Mouse (Mus musculus) kidney, postnatal 4 days (tissue): ENCODE measurements around the gene Vps37c.

ENCODE experiments used
- DNase-seq, 2 experiments: peaks; one replicate each; pipeline ENCODE4 v3.0.0; 2021; ENCODE audit warnings: mixed read lengths in 2 of 2

Gene Vps37c

GRCm38 (mm10) chr19:10689470-10690166 is 1.1 kb downstream of the Vps37c start:
- no peak for DNase-seq

- no peak for DNase-seq
Measured at GRCm38 (mm10) chr19:10690336-10690735, 1.8 kb downstream of the Vps37c start.

GRCm38 (mm10) chr19:10691121-10691520 is 2.6 kb downstream of the Vps37c start:
- no peak for DNase-seq

GRCm38 (mm10) chr19:10691660-10692059 is 3.1 kb downstream of the Vps37c start:
- no peak for DNase-seq

GRCm38 (mm10) chr19:10692361-10692760 is 3.8 kb downstream of the Vps37c start:
- no peak for DNase-seq

- DNase-seq: no peak
Measured at GRCm38 (mm10) chr19:10693926-10694682, 5.6 kb downstream of the Vps37c start.

GRCm38 (mm10) chr19:10695801-10696200 is 7.3 kb downstream of the Vps37c start:
- no peak for DNase-seq

GRCm38 (mm10) chr19:10698131-10698991 is 9.8 kb downstream of the Vps37c start:
- peak in 1 of 2 experiments; percentile 44 for DNase-seq

GRCm38 (mm10) chr19:10699851-10700250 is 11.3 kb downstream of the Vps37c start:
- DNase-seq: no peak

GRCm38 (mm10) chr19:10701013-10701726 is 12.6 kb downstream of the Vps37c start:
- DNase-seq: no peak

GRCm38 (mm10) chr19:10702125-10702524 is 13.6 kb downstream of the Vps37c start:
- no peak for DNase-seq

GRCm38 (mm10) chr19:10703470-10703869 is 14.9 kb downstream of the Vps37c start:
- DNase-seq: no peak

GRCm38 (mm10) chr19:10707087-10707875 is 18.7 kb downstream of the Vps37c start:
- no peak for DNase-seq

- DNase-seq: no peak
Measured at GRCm38 (mm10) chr19:10707881-10708280, 19.3 kb downstream of the Vps37c start.

- no peak for DNase-seq
Measured at GRCm38 (mm10) chr19:10708900-10709299, 20.4 kb downstream of the Vps37c start.

- DNase-seq: peak; percentile 97 to 98
Measured at GRCm38 (mm10) chr19:10709360-10710087, 21.0 kb downstream of the Vps37c start.

GRCm38 (mm10) chr19:10710088-10710511 is 21.6 kb downstream of the Vps37c start:
- DNase-seq: peak; percentile 75 to 81

- DNase-seq: no peak
Measured at GRCm38 (mm10) chr19:10710751-10711150, 22.2 kb downstream of the Vps37c start.

- DNase-seq: no peak
Measured at GRCm38 (mm10) chr19:10712194-10712593, 23.7 kb downstream of the Vps37c start.

GRCm38 (mm10) chr19:10712646-10713045 is 24.1 kb downstream of the Vps37c start:
- DNase-seq: no peak

GRCm38 (mm10) chr19:10713551-10713950 is 25.0 kb downstream of the Vps37c start:
- DNase-seq: no peak
